Mouse (Mus musculus) midbrain, embryonic 11.5 days (tissue): Measurements from ENCODE around the gene Cbs. TPM values are rescaled to one million over a fixed set of nuclear protein-coding genes. Genes with fewer than 3 reads are reported as not detected.
"Not testable (repeated sequence)": the region's sequence is repeated elsewhere in the genome, so short reads cannot be mapped to it uniquely, and the experiment has no call there.

ENCODE experiments used
- ATAC-seq: fragments of 200-750 bp; cut with Nextera tagmentation; 2 replicates; pipeline ENCODE4 v1.8.0; 2017; ENCODE audit warnings: moderate TSS enrichment, moderate library complexity; ENCODE audit not compliant: low FRiP score
- DNase-seq: peaks from one replicate; pipeline ENCODE4 v3.0.0; 2015; ENCODE audit warnings: low spot score; ENCODE audit errors: missing footprints
- H3K27ac ChIP-seq: fragments of 300-500 bp; sonication (generic); 2 replicates; pipeline ENCODE4 v1.5.1; 2014; ENCODE audit warnings: low read depth, low read length
- H3K27me3 ChIP-seq: fragments of 300-500 bp; sonication (generic); 2 replicates; pipeline ENCODE4 v1.6.1; 2014; ENCODE audit warnings: mild to moderate bottlenecking, low read length, moderate library complexity, mixed read lengths; ENCODE audit not compliant: control insufficient read depth, insufficient read depth
- H3K36me3 ChIP-seq: fragments of 300-500 bp; sonication (generic); 2 replicates; pipeline ENCODE4 v1.6.1; 2014; ENCODE audit warnings: mild to moderate bottlenecking, low read length, moderate library complexity, mixed read lengths; ENCODE audit not compliant: control insufficient read depth, insufficient read depth
- H3K4me1 ChIP-seq: fragments of 300-500 bp; sonication (generic); 2 replicates; pipeline ENCODE4 v1.6.1; 2014; ENCODE audit warnings: low read length; ENCODE audit not compliant: control insufficient read depth, insufficient read depth
- H3K4me2 ChIP-seq: fragments of 300-500 bp; sonication (generic); 2 replicates; pipeline ENCODE4 v1.6.1; 2014; ENCODE audit warnings: mild to moderate bottlenecking, moderate library complexity
- H3K4me3 ChIP-seq: fragments of 300-500 bp; sonication (generic); 2 replicates; pipeline ENCODE4 v1.5.1; 2014; ENCODE audit warnings: low read depth, low read length
- H3K9ac ChIP-seq: fragments of 300-500 bp; sonication (generic); 2 replicates; pipeline ENCODE4 v1.6.1; 2014; ENCODE audit warnings: low read length
- H3K9me3 ChIP-seq: fragments of 300-500 bp; sonication (generic); 2 replicates; pipeline ENCODE4 v1.6.1; 2016; ENCODE audit warnings: low read length; ENCODE audit not compliant: control insufficient read depth
- WGBS: fragments of 180-500 bp; shearing (Covaris S2); extraction: QIAGEN DNeasy Blood & Tissue Kit; methylation state at CpG from one replicate; pipeline ENCODE4 v1.1.7; 2014; 5-methylcytosine and 5-hydroxymethylcytosine counted together
- polyA plus RNA-seq: library from polyadenylated mRNA; unstranded; fragments of >200 nt; fragmentation: Nextera tagmentation; extraction: Ambion mirVana; gene quantifications from 2 replicates; pipeline ENCODE4 v1.2.1, GENCODE M21; 2014

Cbs gene
- polyA plus RNA-seq, 1 experiment from 2014 or later, result 1.1 TPM

GRCm38 (mm10) chr17:31634896-31635295, 2.1 kb downstream of the Cbs start:
- DNase-seq (no peak), ATAC-seq (no peak)
- Histone ChIP-seq H3K36me3 (no peaks in the 10 kb centered on the region), H3K4me3 (no peak overlapping the region), H3K4me1 (peaks cover 12% of the 10 kb centered on the region), H3K27ac (no peak overlapping the region), H3K4me2 (no peak overlapping the region), H3K27me3 (peaks cover 19% of the 10 kb centered on the region), H3K9me3 (no peaks in the 10 kb centered on the region), H3K9ac (no peak overlapping the region)
- WGBS, result 78% methylated on average over 5 of the region's 5 CpGs

GRCm38 (mm10) chr17:31633007-31633406, 4.0 kb downstream of the Cbs start:
- no peak for DNase-seq
- Histone ChIP-seq H3K4me3 (no peak overlapping the region), H3K27ac (no peak overlapping the region), H3K4me1 (peaks cover 12% of the 10 kb centered on the region), H3K9me3 (no peaks in the 10 kb centered on the region), H3K27me3 (peaks cover 19% of the 10 kb centered on the region), H3K9ac (no peak overlapping the region), H3K4me2 (no peak overlapping the region), H3K36me3 (no peaks in the 10 kb centered on the region)
- no peak for ATAC-seq
- WGBS, result 87% methylated on average over 6 of the region's 6 CpGs

GRCm38 (mm10) chr17:31631081-31631800, 5.8 kb downstream of the Cbs start:
- ATAC-seq, result no peak
- WGBS, result 82% methylated on average over 10 of the region's 10 CpGs

GRCm38 (mm10) chr17:31627961-31628360, 9.1 kb downstream of the Cbs start:
- H3K4me3 ChIP-seq, result no peak overlapping the region
- H3K9ac ChIP-seq, result no peak overlapping the region
- DNase-seq, result no peak
- no peak overlapping the region for H3K4me2 ChIP-seq
- 93% methylated on average over 2 of the region's 2 CpGs for WGBS
- no peak for ATAC-seq
- no peak overlapping the region for H3K27ac ChIP-seq
- H3K4me1 ChIP-seq, result no peaks in the 10 kb centered on the region
- no peaks in the 10 kb centered on the region for H3K9me3 ChIP-seq
- no peaks in the 10 kb centered on the region for H3K36me3 ChIP-seq
- no peaks in the 10 kb centered on the region for H3K27me3 ChIP-seq

More at GRCm38 (mm10) chr17:31631081-31631800, 5.8 kb downstream of the Cbs start:
- Histone ChIP-seq H3K4me2 (no peak overlapping the region), H3K9ac (no peak overlapping the region), H3K4me3 (no peak overlapping the region), H3K9me3 (no peaks in the 10 kb centered on the region), H3K27ac (no peak overlapping the region), H3K27me3 (peaks cover 9% of the 10 kb centered on the region), H3K36me3 (no peaks in the 10 kb centered on the region), H3K4me1 (no peaks in the 10 kb centered on the region; the same call in 1 of the 2 replicates)
- no peak for DNase-seq

- 98% methylated on average over 4 of the region's 4 CpGs for WGBS
- Histone ChIP-seq H3K4me1 (no peaks in the 10 kb centered on the region), H3K4me3 (no peak overlapping the region), H3K27ac (no peak overlapping the region), H3K36me3 (no peaks in the 10 kb centered on the region), H3K9me3 (no peaks in the 10 kb centered on the region), H3K9ac (no peak overlapping the region), H3K27me3 (no peaks in the 10 kb centered on the region), H3K4me2 (no peak overlapping the region)
- DNase-seq (no peak), ATAC-seq (no peak)
Observed at GRCm38 (mm10) chr17:31623101-31623500, 13.9 kb downstream of the Cbs start.

- Histone ChIP-seq H3K4me1 (no peaks in the 10 kb centered on the region), H3K9ac (no peak overlapping the region), H3K36me3 (no peaks in the 10 kb centered on the region), H3K4me2 (no peak overlapping the region), H3K9me3 (no peaks in the 10 kb centered on the region), H3K27ac (no peak overlapping the region), H3K4me3 (no peak overlapping the region), H3K27me3 (no peaks in the 10 kb centered on the region)
- DNase-seq, result no peak
- no peak for ATAC-seq
- WGBS, result 88% methylated on average over 4 of the region's 4 CpGs
Observed at GRCm38 (mm10) chr17:31613086-31613755, 23.8 kb downstream of the Cbs start.

- ATAC-seq (no peak), DNase-seq (no peak)
- Histone ChIP-seq H3K9ac (no peak overlapping the region), H3K4me2 (no peak overlapping the region), H3K27me3 (no peaks in the 10 kb centered on the region), H3K4me1 (no peaks in the 10 kb centered on the region), H3K9me3 (no peaks in the 10 kb centered on the region), H3K36me3 (no peaks in the 10 kb centered on the region), H3K4me3 (no peak overlapping the region), H3K27ac (no peak overlapping the region)
- WGBS, result 94% methylated on average over 3 of the region's 3 CpGs
Observed at GRCm38 (mm10) chr17:31609895-31610294, 27.1 kb downstream of the Cbs start.

- 96% methylated on average over 3 of the region's 3 CpGs for WGBS
- H3K4me1 ChIP-seq, H3K9me3 ChIP-seq, H3K27me3 ChIP-seq, H3K9ac ChIP-seq, DNase-seq, H3K36me3 ChIP-seq, H3K4me2 ChIP-seq, H3K4me3 ChIP-seq, ATAC-seq, H3K27ac ChIP-seq: not testable (repeated sequence)
Observed at GRCm38 (mm10) chr17:31609173-31609572, 27.9 kb downstream of the Cbs start.

GRCm38 (mm10) chr17:31607256-31607951, 29.6 kb downstream of the Cbs start:
- no peaks in the 10 kb centered on the region for H3K27me3 ChIP-seq
- H3K27ac ChIP-seq, result no peak overlapping the region
- H3K9ac ChIP-seq, result no peak overlapping the region
- H3K36me3 ChIP-seq, result no peaks in the 10 kb centered on the region; the same call in 1 of the 2 replicates
- H3K9me3 ChIP-seq, result no peaks in the 10 kb centered on the region
- no peaks in the 10 kb centered on the region for H3K4me1 ChIP-seq
- no peak overlapping the region for H3K4me3 ChIP-seq
- H3K4me2 ChIP-seq, result no peak overlapping the region
- DNase-seq (no peak), ATAC-seq (no peak)
- WGBS, result 84% methylated on average over 8 of the region's 8 CpGs
